Mouse (Mus musculus): ENCODE results near the gene Iars. TPM values are rescaled to one million over a fixed set of nuclear protein-coding genes. Genes with fewer than 3 reads are reported as not detected.
"Not testable (repeated sequence)": the region's sequence is repeated elsewhere in the genome, so short reads cannot be mapped to it uniquely, and the experiment has no call there.

Gene Iars
- polyA plus RNA-seq, 1 experiment: 17.9 TPM

DNA sequence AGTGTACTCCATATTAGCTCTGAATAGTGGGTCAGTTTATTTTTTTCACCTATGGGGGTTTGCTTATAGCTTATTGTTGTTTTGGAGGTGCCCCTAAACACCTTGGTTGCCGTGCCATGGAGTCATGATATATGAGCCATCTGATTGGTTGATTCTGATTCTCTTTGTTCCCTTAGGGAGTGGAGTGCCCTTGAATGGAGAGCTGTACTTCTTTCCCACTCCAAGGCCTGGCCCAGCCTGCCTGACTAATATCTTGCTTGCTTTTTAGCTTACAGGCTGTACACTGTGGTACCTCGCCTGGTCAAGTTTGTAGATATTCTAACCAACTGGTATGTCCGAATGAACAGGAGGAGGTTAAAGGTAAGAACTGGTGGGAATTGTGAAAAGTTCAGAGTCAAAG, 37.4 kb downstream of the Iars start:
- 93% methylated on average over 3 of the region's 3 CpGs for WGBS
- DNase-seq (ENCODE audit: low read depth, low spot score): no peak

DNA sequence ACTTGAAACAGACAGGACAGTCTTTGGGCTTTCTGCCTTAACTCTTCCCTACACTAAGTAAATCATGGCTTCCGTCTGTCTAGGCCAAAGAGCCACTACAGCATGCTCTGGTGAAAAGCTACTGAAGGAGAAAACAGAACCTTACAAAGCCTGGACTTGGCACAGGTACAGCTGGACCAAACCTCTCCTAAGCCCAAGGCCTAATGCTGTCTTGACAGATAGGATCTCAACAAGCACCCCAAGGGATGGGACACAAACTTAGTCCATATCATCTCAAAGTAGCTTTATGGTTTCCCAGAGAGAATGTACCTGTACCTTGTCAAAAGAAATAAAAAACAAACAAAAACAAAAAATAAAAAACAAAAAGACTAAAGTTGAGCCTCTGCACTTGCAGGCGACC, 54.5 kb downstream of the Iars start:
- no peak for DNase-seq (ENCODE audit: low read depth, low spot score)
- WGBS: 85% methylated on average over 2 of the region's 2 CpGs

DNA sequence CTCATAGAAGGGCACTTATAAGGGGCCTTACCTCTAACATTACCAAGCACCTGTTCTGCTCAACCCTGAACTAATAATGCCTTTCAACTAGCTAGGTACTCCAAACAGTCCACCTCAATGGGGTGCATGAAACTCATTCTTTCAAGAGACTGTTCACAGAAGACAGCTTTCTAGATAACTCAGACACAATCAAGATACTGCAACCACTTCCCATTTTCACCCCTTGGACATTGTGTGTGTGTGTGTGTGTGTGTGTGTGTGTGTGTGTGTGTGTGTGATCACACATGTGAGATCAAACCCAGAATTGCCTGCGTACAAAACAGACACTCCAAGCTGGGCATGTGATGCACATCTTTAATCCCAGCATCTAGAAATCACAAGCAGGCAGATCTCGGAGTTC, 56.1 kb downstream of the Iars start:
- 85% methylated on average over 2 of the region's 2 CpGs for WGBS
- no peak for DNase-seq (ENCODE audit: low read depth, low spot score)

DNA sequence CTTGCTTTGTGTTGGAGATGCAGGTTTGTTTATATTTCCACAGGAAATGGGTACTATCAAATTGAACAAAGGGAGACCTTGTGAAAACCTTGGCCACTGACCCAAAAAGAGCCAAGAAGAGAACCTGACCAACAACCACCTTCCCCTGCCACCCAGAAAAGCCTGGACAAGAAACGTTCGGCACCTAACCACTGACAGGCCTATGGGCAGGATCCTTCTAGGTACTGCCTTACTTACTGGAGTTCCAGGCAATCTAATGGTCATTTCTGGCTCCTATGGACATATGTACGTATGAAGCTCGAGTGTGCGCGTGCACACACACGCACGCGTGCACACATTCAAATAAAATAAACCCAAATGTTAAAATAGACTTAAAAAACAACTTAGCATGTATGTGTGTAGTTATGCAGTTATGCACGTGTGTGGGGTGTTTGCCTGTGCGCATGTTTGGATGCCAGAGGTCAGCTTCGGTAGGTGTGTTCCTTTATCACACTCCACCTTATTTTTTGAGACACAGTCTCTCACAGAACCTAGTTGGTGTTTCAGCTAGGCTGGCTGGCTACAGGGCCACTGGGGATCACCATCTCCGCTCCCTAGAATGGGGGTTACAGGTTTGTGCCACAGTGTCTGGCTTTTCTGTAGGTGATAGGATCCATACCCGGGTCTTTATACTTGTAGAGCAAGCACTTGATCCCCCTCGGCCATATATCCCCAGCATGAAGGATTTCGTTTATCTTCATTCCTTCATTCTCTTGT, 59.6 kb downstream of the Iars start:
- WGBS: 89% methylated on average over 16 of the region's 16 CpGs
- no peak for DNase-seq (ENCODE audit: low read depth, low spot score)

DNA sequence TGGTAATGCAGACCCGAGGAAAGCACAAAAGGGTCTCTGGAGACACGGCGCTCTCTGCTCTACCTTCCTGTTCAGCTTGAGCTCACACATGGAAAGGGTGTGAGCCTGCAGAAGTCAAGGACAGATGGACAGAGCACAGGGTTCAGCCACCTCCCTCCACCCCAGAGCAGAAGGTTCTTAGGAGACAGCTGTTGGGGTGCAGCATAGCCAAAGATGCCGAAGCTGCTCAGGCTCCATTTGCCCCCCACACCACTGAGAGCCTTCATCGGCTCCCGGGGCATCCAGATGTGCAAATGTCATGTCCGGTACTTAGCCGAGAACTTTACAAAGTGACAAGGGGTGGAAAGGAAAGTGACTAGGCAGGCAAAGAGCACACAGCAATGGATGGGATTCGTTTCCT, 74.7 kb downstream of the Iars start:
- no peak for DNase-seq (ENCODE audit: low read depth, low spot score)
- WGBS: 81% methylated on average over 9 of the region's 9 CpGs

DNA sequence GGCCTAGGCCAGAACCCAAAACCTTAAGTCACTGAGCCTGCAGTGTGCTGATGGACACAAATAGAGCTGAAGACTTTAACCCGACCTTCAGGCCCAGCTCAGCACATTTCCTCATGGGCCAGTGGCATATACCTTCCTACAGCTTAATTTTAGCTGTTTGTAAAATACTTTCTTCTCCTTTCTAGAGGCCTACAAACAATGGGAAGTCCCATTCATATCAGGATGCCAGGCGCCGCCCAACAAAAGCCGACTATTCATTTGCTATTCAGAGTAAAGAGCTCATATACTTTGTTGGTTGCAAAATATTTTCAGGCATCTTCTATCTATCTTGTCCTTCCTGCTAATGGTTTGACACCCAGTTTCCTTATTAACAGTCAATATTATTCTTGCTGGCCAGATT, 76.1 kb downstream of the Iars start:
- no peak for DNase-seq (ENCODE audit: low read depth, low spot score)
- 82% methylated on average over 4 of the region's 4 CpGs for WGBS

DNA sequence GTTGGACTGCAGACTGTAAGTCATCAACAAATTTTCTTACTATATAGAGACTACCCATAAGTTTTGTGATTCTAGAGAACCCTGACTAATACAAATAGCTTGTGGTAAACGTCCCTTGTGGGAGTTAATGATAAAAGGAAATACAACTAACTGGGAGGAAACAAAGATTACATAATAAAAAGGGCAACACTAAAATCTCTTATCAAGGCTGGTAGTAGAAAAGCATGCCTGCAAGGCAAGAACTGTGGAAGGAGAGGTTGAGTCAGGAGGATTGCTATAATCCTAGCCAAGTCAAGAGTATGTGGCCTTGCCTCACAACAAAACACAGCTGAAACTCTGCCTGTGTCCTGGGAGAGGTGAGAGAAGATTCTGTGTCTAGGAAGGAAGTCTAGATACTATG, 78.8 kb downstream of the Iars start:
- DNase-seq (ENCODE audit: low read depth, low spot score): no peak
- WGBS: 33% methylated on average over 1 of the region's 1 CpGs

DNA sequence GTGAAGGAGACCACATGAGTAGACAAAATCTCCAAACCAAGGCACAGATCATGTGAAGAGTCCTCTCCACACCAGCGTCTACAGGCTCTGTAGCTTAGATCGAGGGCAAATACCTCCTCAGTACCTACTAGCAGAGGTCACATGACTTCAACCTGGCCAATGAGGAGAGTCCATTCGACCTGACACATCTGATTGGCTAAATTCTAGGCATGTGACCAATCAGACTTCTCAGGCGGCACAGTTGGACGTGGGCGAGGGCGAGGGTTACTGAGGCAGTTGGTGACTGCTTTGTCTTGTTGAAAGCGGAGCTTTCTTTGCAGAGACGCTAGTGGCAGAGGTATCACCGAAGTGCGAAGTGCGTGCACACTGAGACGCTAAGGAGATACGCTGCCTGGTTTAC, 80.3 kb downstream of the Iars start:
- 88% methylated on average over 14 of the region's 14 CpGs for WGBS
- DNase-seq (ENCODE audit: low read depth, low spot score): no peak

DNA sequence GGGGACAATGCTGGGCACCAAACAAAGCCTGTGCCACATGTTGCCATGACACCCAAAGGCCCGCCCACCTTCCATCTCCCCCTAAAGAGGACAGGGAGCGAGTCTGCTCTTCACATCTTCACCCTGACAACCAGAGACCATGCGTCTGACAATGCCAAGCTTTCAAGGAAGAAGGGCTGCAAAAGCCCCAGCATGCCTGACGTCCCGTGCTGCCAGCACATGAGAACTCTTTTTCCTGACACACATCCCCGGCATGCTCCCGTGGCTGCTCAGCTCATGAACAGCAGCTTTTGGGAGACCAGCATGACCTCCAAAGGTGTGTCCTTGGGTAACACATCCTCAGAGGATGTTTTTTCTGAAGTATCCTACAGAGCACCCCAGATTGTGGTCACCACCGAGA, 83.4 kb downstream of the Iars start:
- DNase-seq (ENCODE audit: low read depth, low spot score): no peak
- WGBS: 91% methylated on average over 8 of the region's 8 CpGs

DNA sequence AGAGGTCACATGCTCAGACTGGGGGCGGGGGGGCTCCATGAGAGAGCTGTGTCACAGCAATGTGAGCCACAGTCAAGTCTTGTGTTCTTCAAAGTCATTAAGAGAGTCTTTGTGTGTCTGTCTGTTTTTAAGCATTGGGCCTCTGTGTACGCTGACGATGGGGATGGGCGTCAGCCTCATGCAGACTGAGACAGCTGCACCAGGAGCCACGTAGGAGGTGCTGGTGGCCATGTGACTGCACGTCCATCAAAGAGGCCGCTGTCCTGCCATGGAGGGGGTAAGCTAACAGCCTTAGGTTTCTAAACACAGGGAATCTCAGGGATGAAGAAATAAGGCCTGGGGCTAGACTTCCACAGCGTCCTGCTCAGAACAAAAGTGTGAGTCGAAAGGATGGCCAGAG, 84.4 kb downstream of the Iars start:
- no peak for DNase-seq (ENCODE audit: low read depth, low spot score)
- WGBS: 65% methylated on average over 9 of the region's 9 CpGs

DNA sequence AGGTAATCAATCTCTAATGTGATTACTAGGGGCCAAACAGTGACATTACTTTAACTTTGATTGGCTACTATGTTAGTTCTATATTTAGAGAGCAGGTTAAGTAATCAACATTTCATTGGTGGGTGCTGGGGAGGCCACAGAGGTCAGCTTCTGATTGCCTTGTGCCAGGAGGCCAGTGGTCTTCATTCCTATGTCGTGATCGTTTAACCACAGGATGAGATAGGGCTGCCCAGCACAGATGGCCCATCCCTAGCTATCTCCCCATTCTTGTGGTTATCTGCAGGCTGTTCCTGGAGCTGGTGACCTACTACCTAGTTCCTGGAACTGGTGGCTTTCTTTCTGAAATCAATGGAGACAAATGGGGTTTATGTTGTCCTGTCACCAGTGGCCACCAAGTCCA, 86.1 kb downstream of the Iars start:
- DNase-seq (ENCODE audit: low read depth, low spot score): no peak

DNA sequence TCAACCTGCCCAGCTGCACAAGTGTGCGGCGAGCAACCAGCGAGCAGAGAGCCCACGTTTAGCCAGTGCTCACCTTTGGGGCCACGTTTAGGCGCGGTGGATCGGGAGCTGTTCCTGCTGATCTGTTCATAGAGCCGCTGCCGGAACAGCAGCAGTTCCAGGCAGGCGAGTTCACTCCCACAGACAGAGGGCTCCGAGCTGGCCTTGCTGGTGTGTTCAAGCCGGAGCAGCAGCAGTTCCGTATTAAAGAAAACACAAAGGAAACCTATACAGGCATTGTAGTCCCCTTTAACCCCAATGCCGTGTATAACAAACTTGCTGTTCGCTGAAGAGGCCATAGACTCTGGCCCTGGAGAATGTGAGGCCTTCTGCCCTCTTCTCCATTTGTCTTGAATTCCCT, 87.2 kb downstream of the Iars start:
- DNase-seq (ENCODE audit: low read depth, low spot score): no peak
- 83% methylated on average over 16 of the region's 16 CpGs for WGBS

More for the DNA sequence above, 86.1 kb downstream of the Iars start:
- 42% methylated on average over 2 of the region's 2 CpGs for WGBS

DNA sequence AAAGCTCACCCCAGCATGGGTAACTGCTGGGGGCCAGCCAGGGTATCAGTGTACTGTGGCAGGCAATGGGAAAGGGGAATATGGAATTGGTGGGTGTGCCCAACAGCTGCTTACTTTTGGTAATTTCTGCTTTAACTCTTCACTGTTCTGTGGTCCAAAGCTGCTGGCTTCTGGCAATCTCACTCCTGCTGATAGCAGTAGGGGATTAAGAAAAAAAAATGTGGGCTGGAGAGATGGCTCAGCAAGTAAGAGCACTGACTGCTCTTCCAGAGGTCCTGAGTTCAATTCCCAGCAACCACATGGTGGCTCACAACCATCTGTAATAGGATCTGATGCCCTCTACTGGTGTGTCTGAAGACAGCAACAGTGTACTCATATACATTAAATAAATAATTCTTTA, 89.6 kb downstream of the Iars start:
- DNase-seq (ENCODE audit: low read depth, low spot score): not testable (repeated sequence)

Other genes starting within 250 kb of the Iars start
- 0.07 TPM in 1 of 2 replicates, not detected in the other for gene Tes3-ps, start 188.8 kb upstream of the Iars start, polyA plus RNA-seq (2012; rRNA removed)
- 0.67 and 0.71 TPM in 2 replicates for gene Ecm2, start 177.3 kb upstream of the Iars start, polyA plus RNA-seq (2012; rRNA removed)
- 2.1 and 2.4 TPM in 2 replicates for gene Aspn, start 137.7 kb upstream of the Iars start, polyA plus RNA-seq (2012; rRNA removed)
- not detected in 2 replicates for gene Omd, start 99.6 kb upstream of the Iars start, polyA plus RNA-seq (2012; rRNA removed)
- 6.4 and 7.1 TPM in 2 replicates for gene Ogn, start 74.1 kb upstream of the Iars start, polyA plus RNA-seq (2012; rRNA removed)
- 1.2 and 1.5 TPM in 2 replicates for gene Cenpp, start 29.3 kb upstream of the Iars start, polyA plus RNA-seq (2012; rRNA removed)
- 0.84 and 1.4 TPM in 2 replicates for gene Nol8, start 29.0 kb upstream of the Iars start, polyA plus RNA-seq (2012; rRNA removed)
- gene Gm30302, start 116.9 kb downstream of the Iars start, polyA plus RNA-seq (2012; rRNA removed): not detected in 2 replicates